Mouse (Mus musculus): Measurements from ENCODE around the gene Smad3. TPM values are rescaled to one million over a fixed set of nuclear protein-coding genes. Genes with fewer than 3 reads are reported as not detected.

Smad3 gene
- polyA plus RNA-seq, 1 experiment from 2014 or later = 8.7 TPM

GRCm38 (mm10) chr9:63761367-63762094 is 3.7 kb upstream of the Smad3 start:
- no peak overlapping the region for H3K4me2 ChIP-seq
- no peaks in the 10 kb centered on the region for H3K36me3 ChIP-seq
- peaks cover 3% of the 10 kb centered on the region; the same call in 1 of the 2 replicates for H3K27me3 ChIP-seq (replicated peaks)
- peaks cover 27% of the 10 kb centered on the region for H3K4me1 ChIP-seq
- H3K4me3 ChIP-seq (replicated peaks) = no peak overlapping the region
- ATAC-seq (ENCODE audit: low FRiP score) = no peak
- no peaks in the 10 kb centered on the region for H3K9me3 ChIP-seq (replicated peaks)
- H3K9ac ChIP-seq (replicated peaks) = no peak overlapping the region
- WGBS = 97% methylated on average over 8 of the region's 8 CpGs
- H3K27ac ChIP-seq (replicated peaks) = no peak overlapping the region

DNA sequence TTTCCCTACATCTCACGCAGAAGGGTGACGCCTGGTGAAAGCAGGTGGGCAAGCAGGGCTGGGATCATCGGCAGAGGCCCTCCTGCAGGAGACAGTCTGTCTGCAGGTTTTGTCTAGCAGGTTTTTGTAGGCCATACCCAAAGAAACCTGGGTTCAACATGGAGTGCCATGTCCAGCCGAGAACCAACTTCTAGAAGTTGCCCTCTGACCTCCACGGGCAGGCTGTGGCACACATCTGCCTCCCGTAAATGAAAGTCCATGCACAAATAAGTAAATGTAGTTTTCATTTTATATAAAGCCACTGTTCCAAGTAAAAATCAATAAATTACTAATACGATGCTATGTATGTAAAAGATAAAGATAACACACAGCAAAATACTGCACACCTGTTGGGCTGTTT is 3.0 kb upstream of the Smad3 start:
- WGBS = 96% methylated on average over 7 of the region's 7 CpGs
- peaks cover 3% of the 10 kb centered on the region; the same call in 1 of the 2 replicates for H3K27me3 ChIP-seq (replicated peaks)
- no peak overlapping the region for H3K27ac ChIP-seq (replicated peaks)
- no peaks in the 10 kb centered on the region for H3K36me3 ChIP-seq
- no peak for ATAC-seq (ENCODE audit: low FRiP score)
- no peaks in the 10 kb centered on the region for H3K9me3 ChIP-seq (replicated peaks)
- no peak overlapping the region for H3K4me2 ChIP-seq
- no peak overlapping the region for H3K4me3 ChIP-seq (replicated peaks)
- H3K9ac ChIP-seq (replicated peaks) = no peak overlapping the region
- H3K4me1 ChIP-seq = peaks cover 35% of the 10 kb centered on the region

DNA sequence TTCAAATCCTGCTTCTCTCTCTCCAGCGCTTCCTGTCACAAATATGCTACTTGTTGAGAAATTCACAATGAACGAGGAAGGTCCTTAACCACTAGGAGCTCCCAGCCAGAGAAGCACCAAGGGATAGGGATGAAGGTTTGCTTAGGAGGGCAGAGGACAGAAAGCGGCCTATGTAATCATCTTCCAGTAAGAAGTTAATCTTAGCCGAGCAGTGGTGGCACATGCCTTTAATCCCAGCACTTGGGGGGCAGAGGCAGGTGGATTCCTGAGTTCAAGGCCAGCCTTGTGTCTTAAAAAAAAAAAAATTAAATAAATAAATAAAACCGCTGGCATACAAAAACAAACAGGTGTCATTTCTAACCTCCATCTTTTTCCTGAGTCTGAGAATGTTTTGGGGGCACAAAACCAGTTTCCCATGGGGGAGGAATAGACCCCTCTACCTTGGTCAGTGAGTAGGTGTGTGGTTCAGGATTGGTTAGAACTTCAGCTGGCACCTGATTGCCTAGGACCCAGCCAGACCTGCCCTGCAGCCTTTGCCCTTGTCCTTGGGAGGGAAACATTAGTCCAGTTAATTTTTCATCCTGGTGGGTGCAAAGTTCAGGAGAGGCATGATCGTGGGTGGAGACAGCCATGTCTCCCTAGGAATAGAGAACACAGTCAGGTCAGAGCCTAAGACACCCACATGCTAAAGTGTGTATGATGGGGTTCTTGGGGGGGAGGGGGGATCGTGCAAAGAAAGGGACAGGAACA is 2.4 kb upstream of the Smad3 start:
- WGBS = 88% methylated on average over 7 of the region's 7 CpGs
- Histone ChIP-seq H3K4me3 (replicated peaks) (no peak overlapping the region), H3K9ac (replicated peaks) (no peak overlapping the region), H3K4me1 (peaks cover 41% of the 10 kb centered on the region), H3K4me2 (no peak overlapping the region), H3K36me3 (no peaks in the 10 kb centered on the region), H3K9me3 (replicated peaks) (no peaks in the 10 kb centered on the region), H3K27ac (replicated peaks) (no peak overlapping the region), H3K27me3 (replicated peaks) (peaks cover 3% of the 10 kb centered on the region; the same call in 1 of the 2 replicates)
- no peak for ATAC-seq (ENCODE audit: low FRiP score)

DNA sequence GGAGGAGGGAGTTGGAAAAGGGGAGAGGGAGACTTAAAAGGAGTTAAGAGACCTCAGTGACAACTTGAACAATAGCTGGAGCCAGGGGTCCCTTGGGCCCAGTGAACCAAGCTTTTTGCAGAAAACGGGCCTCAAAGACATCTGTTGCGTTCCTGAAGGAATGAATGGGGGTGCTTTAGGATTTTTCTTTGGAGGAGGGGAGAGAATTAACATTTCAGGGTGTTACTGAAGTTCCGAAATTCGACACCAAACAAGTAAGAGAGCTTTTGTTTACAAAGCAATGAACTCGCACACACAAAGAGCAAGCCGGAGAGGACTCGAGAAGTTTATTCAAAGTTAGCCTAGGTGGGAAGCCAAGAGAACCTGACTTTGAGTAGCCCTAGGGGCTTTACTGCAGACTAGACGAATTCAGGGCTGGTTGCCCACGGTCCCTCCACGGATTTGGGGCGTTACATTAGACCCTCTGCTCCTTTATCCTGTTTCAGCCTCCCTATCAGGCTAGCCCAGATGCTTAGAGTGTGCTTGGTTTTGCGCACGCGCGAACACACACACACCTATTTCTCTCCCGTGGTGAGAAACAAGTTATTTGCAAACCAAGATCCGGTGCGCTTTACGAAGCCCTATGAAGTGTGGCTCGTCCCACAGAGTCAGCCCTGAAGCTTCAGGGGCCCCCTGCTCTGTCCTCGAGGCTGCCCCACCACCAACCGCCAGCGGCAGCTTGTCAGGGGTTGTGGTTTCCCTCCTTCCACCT is 1.0 kb upstream of the Smad3 start:
- peak overlapping the region; percentile 69 for H3K4me3 ChIP-seq (replicated peaks)
- WGBS = 2% methylated on average over 23 of the region's 23 CpGs
- no peak for ATAC-seq (ENCODE audit: low FRiP score)
- H3K4me2 ChIP-seq = peak overlapping the region; percentile 99
- no peaks in the 10 kb centered on the region for H3K9me3 ChIP-seq (replicated peaks)
- H3K4me1 ChIP-seq = peaks cover 55% of the 10 kb centered on the region
- peak overlapping the region; percentile 68; the same call in 1 of the 2 replicates for H3K9ac ChIP-seq (replicated peaks)
- H3K27ac ChIP-seq (replicated peaks) = peak overlapping the region; percentile 84
- H3K27me3 ChIP-seq (replicated peaks) = peaks cover 3% of the 10 kb centered on the region; the same call in 1 of the 2 replicates
- H3K36me3 ChIP-seq = no peaks in the 10 kb centered on the region

DNA sequence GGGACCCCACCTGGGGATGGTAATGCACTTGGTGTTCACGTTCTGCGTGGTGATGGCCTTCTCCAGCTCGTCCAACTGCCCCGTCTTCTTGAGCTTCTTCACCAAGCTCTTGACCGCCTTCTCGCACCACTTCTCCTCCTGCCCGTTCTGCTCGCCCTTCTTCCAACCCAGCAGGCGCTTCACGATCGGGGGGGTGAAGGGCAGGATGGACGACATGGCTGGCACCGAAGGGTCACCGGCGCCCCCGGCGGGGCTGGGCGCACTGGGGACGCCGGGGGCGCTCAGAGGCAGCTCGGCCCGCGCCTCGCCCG is 377 bp downstream of the Smad3 start:
- peak overlapping the region; percentile 69 for H3K4me3 ChIP-seq (replicated peaks)
- H3K9ac ChIP-seq (replicated peaks) = peak overlapping the region; percentile 68
- H3K27me3 ChIP-seq (replicated peaks) = no peaks in the 10 kb centered on the region; the same call in 1 of the 2 replicates
- H3K27ac ChIP-seq (replicated peaks) = peak overlapping the region; percentile 84
- no peaks in the 10 kb centered on the region for H3K9me3 ChIP-seq (replicated peaks)
- H3K4me2 ChIP-seq = peak overlapping the region; percentile 99
- peaks cover 60% of the 10 kb centered on the region for H3K4me1 ChIP-seq
- WGBS = 0% methylated on average over 26 of the region's 26 CpGs
- no peaks in the 10 kb centered on the region for H3K36me3 ChIP-seq
- peak; percentile 16; the same call in 1 of the 2 replicates for ATAC-seq (ENCODE audit: low FRiP score)

GRCm38 (mm10) chr9:63756581-63757461 is 973 bp downstream of the Smad3 start:
- H3K27me3 ChIP-seq (replicated peaks) = no peaks in the 10 kb centered on the region; the same call in 1 of the 2 replicates
- WGBS = under 1% methylated on average over 45 of the region's 47 CpGs
- peak overlapping the region; percentile 84 for H3K27ac ChIP-seq (replicated peaks)
- H3K4me3 ChIP-seq (replicated peaks) = peak overlapping the region; percentile 69
- H3K9ac ChIP-seq (replicated peaks) = peak overlapping the region; percentile 68
- no peaks in the 10 kb centered on the region for H3K36me3 ChIP-seq
- ATAC-seq (ENCODE audit: low FRiP score) = peak; percentile 20; the same call in 1 of the 2 replicates
- no peaks in the 10 kb centered on the region for H3K9me3 ChIP-seq (replicated peaks)
- H3K4me1 ChIP-seq = peaks cover 64% of the 10 kb centered on the region
- peak overlapping the region; percentile 99 for H3K4me2 ChIP-seq

GRCm38 (mm10) chr9:63755671-63756543 is 1.9 kb downstream of the Smad3 start:
- ATAC-seq (ENCODE audit: low FRiP score) = no peak
- Histone ChIP-seq H3K9me3 (replicated peaks) (no peaks in the 10 kb centered on the region), H3K36me3 (no peaks in the 10 kb centered on the region), H3K27me3 (replicated peaks) (no peaks in the 10 kb centered on the region; the same call in 1 of the 2 replicates), H3K27ac (replicated peaks) (no peak overlapping the region), H3K4me1 (peaks cover 64% of the 10 kb centered on the region), H3K4me2 (peak overlapping the region; percentile 99), H3K4me3 (replicated peaks) (peak overlapping the region; percentile 69), H3K9ac (replicated peaks) (peak overlapping the region; percentile 68)
- 21% methylated on average over 14 of the region's 15 CpGs for WGBS

- no peak for ATAC-seq (ENCODE audit: low FRiP score)
- Histone ChIP-seq H3K9ac (replicated peaks) (peak overlapping the region; percentile 37; the same call in 1 of the 2 replicates), H3K4me2 (peak overlapping the region; percentile 99), H3K27ac (replicated peaks) (0 out of 2 replicates have a peak overlapping the region, but pooled peaks have one; percentile 37), H3K4me3 (replicated peaks) (peak overlapping the region; percentile 69), H3K9me3 (replicated peaks) (no peaks in the 10 kb centered on the region), H3K4me1 (peaks cover 75% of the 10 kb centered on the region), H3K27me3 (replicated peaks) (no peaks in the 10 kb centered on the region; the same call in 1 of the 2 replicates), H3K36me3 (no peaks in the 10 kb centered on the region)
- WGBS = 33% methylated on average over 23 of the region's 23 CpGs
Observed at GRCm38 (mm10) chr9:63754556-63755510, 3.0 kb downstream of the Smad3 start.

DNA sequence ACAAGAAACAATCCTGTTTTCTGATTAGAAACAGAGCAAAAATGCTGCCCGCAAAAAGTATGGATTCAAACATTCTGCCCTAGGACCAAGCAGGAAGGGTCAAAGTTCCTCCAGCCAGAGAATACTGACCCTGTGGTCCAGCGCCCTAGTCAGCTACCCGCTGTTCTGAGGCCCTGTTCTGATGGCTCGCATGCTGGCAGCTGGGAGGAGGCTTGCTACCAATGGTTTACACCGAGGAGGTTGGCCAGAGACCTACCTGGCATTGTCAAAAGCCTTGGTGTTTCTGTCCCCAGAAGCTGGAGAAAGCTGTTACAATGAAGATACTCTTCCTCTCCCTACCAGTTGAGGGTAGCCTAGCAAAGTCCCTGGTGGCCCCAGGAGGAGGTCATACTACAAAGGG is 3.8 kb downstream of the Smad3 start:
- Histone ChIP-seq H3K9me3 (replicated peaks) (no peaks in the 10 kb centered on the region), H3K27ac (replicated peaks) (no peak overlapping the region), H3K4me2 (peak overlapping the region; percentile 99), H3K36me3 (no peaks in the 10 kb centered on the region), H3K9ac (replicated peaks) (no peak overlapping the region), H3K27me3 (replicated peaks) (no peaks in the 10 kb centered on the region; the same call in 1 of the 2 replicates), H3K4me1 (peaks cover 79% of the 10 kb centered on the region), H3K4me3 (replicated peaks) (no peak overlapping the region)
- ATAC-seq (ENCODE audit: low FRiP score) = no peak
- 72% methylated on average over 5 of the region's 5 CpGs for WGBS

Data from neural tube, embryonic 15.5 days (tissue).